Mouse (Mus musculus): Measurements from ENCODE around the gene Lrrc40. TPM values are rescaled to one million over a fixed set of nuclear protein-coding genes. Genes with fewer than 3 reads are reported as not detected.

Lrrc40 gene
- total and polyA plus RNA-seq, 3 experiments = 61.3 to 232 (median 144) TPM

DNA sequence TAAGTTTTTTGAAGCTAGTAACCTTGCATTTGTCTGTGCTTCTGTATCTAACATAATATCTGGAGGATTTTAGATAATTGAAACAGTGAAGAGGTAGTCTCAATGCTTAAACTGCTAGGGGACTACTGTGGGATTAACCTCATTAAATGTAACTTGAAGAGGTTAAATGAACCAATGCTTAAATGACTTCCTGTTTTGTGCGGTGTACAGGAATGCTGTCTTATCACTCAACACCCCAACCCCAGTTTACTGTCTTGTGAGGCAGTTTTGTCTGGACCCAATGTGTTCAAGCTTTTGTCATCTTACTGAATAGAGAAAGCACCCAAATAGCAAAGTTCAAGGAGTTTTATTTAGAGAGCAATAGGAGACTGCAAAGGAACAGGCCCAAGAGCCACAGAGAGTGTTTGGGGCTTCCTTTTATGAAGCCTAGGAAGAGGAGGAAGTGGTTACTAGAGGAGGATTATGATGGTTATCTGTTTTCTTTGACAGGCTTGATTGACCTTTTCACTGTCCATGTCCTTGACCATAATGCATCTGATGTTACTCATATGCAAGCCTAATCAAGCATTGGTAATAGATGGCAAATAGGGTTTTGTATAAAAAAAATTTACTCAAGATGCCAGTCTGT lies 37.6 kb upstream of the Lrrc40 start:
- Histone ChIP-seq H3K4me2 (ENCODE audit: insufficient read depth, low read depth, poor library complexity, severe bottlenecking) (no peak overlapping the region), H3K27me3 (replicated peaks) (no peaks in the 10 kb centered on the region), H3K27ac (ENCODE audit: insufficient read depth, low read depth) (no peak overlapping the region), H3K4me3 (replicated peaks in 1 of 3; ENCODE audit: low read depth in 2 of 3, low read length in 2 of 3, poor library complexity in 1 of 3) (no peak overlapping the region), H3K9me3 (replicated peaks; ENCODE audit: low read length) (no peaks in the 10 kb centered on the region), H3K79me2 (replicated peaks; ENCODE audit: control insufficient read depth, extremely low read depth, insufficient read depth, poor library complexity, severe bottlenecking) (0 out of 2 replicates have a peak, but pooled peaks cover 2% of the 10 kb centered on the region), H3K4me1 (ENCODE audit: control insufficient read depth in 1 of 2, insufficient read depth in 2 of 2) (peaks cover 0 to 5% of the 10 kb centered on the region in 2 experiments; a peak in 1 of 4 replicates), H3K9ac (ENCODE audit: insufficient read depth, low read depth) (no peak overlapping the region), H3K36me3 (replicated peaks in 1 of 2; ENCODE audit: control insufficient read depth in 1 of 2, insufficient read depth in 1 of 2, low read length in 1 of 2) (peaks cover 37 to 86% of the 10 kb centered on the region in 2 experiments)
- in situ Hi-C loops (cut with MboI; ENCODE audit: low pct_ligation_motif_present, low pct_unique_long_range_greater_than_20kb, low sequenced_read_pairs) = no loop called here
- TF ChIP-seq TBP (conservative IDR thresholded peaks at IDR 0.05; ENCODE audit: low read depth, low read length) (no peak), TCF12 (IDR thresholded peaks at IDR 0.05; ENCODE audit: low read depth, low read length) (no peak), POLR2AphosphoS2 (IDR thresholded peaks at IDR 0.05; ENCODE audit: low read depth, low read length) (no peak), CTCF (conservative IDR thresholded peaks at IDR 0.05 in 1 of 2, IDR thresholded peaks at IDR 0.05 in 1 of 2; ENCODE audit: low read depth in 2 of 2, low read length in 2 of 2) (no peak), USF2 (conservative IDR thresholded peaks at IDR 0.05; ENCODE audit: low read depth, low read length) (no peak), NELFE (IDR thresholded peaks at IDR 0.05; ENCODE audit: low read depth, low read length) (no peak), IRF4 (IDR thresholded peaks at IDR 0.05; ENCODE audit: low read depth, low read length) (no peak), ZNF384 (IDR thresholded peaks at IDR 0.05; ENCODE audit: low read depth, low read length) (no peak), SIN3A (IDR thresholded peaks at IDR 0.05; ENCODE audit: low read length) (no peak), JUN (IDR thresholded peaks at IDR 0.05; ENCODE audit: insufficient read depth, low read depth, low read length) (no peak), EP300 (IDR thresholded peaks at IDR 0.05; ENCODE audit: low read length) (no peak), ETS1 (conservative IDR thresholded peaks at IDR 0.05; ENCODE audit: low read depth, low read length) (no peak), MAFK (IDR thresholded peaks at IDR 0.05; ENCODE audit: insufficient replicate concordance, low read length) (no peak), ZC3H11A (IDR thresholded peaks at IDR 0.05; ENCODE audit: low read depth, low read length) (no peak), MYC (IDR thresholded peaks at IDR 0.05; ENCODE audit: low read depth, low read length) (no peak)
- DNase-seq (ENCODE audit: extremely low read depth) = no peak
- dilution Hi-C loops (cut with MboI; ENCODE audit: extremely low pct_ligation_motif_present, extremely low pct_unique_long_range_greater_than_20kb, low sequenced_read_pairs) = no loop called here

DNA sequence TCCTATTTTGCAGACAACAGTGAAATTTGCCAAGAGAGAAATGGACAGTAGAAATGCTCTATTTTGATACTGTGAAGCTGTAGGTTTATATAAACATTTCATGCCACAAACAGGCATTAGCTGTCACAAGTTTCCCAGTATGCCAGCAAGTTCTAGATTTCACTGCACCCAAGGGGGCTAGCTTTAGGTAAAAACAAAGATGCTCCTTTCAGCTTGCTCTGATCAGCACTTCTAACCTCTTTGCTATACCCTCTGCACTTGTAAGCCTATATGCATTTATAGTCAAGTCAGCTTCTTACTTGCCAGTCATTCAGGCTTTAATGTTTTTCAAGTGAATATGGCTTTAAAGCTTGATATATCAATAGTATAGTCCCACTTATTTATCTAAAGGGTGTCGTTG lies 27.8 kb upstream of the Lrrc40 start:
- Histone ChIP-seq H3K9me3 (replicated peaks; ENCODE audit: low read length) (no peaks in the 10 kb centered on the region), H3K4me1 (ENCODE audit: control insufficient read depth in 1 of 2, insufficient read depth in 2 of 2) (no peaks in the 10 kb centered on the region), H3K4me3 (replicated peaks in 1 of 3; ENCODE audit: low read depth in 2 of 3, low read length in 2 of 3, poor library complexity in 1 of 3) (no peak overlapping the region), H3K27me3 (replicated peaks) (no peaks in the 10 kb centered on the region), H3K79me2 (replicated peaks; ENCODE audit: control insufficient read depth, extremely low read depth, insufficient read depth, poor library complexity, severe bottlenecking) (peaks cover 2% of the 10 kb centered on the region; the same call in 1 of the 2 replicates), H3K27ac (ENCODE audit: insufficient read depth, low read depth) (no peak overlapping the region), H3K36me3 (replicated peaks in 1 of 2; ENCODE audit: control insufficient read depth in 1 of 2, insufficient read depth in 1 of 2, low read length in 1 of 2) (peaks cover 48 to 85% of the 10 kb centered on the region in 2 experiments), H3K9ac (ENCODE audit: insufficient read depth, low read depth) (no peak overlapping the region), H3K4me2 (ENCODE audit: insufficient read depth, low read depth, poor library complexity, severe bottlenecking) (no peak overlapping the region)
- in situ Hi-C loops (cut with MboI; ENCODE audit: low pct_ligation_motif_present, low pct_unique_long_range_greater_than_20kb, low sequenced_read_pairs) = loop anchor here (25.0 kb wide), 1 partner anchor 471 kb away; the partner anchor contains the start of gene Zranb2
- DNase-seq (ENCODE audit: extremely low read depth) = no peak
- TF ChIP-seq TBP (conservative IDR thresholded peaks at IDR 0.05; ENCODE audit: low read depth, low read length) = no peak
- peak; percentile 24; the same call in 1 of the 2 replicates for TF ChIP-seq CHD2 (IDR thresholded peaks at IDR 0.05; ENCODE audit: low read length)
- TF ChIP-seq POLR2AphosphoS2 (IDR thresholded peaks at IDR 0.05; ENCODE audit: low read depth, low read length) = peak; percentile 23; the same call in 1 of the 2 replicates
- no peak for TF ChIP-seq USF1 (IDR thresholded peaks at IDR 0.05; ENCODE audit: low read depth, low read length)
- dilution Hi-C loops (cut with MboI; ENCODE audit: extremely low pct_ligation_motif_present, extremely low pct_unique_long_range_greater_than_20kb, low sequenced_read_pairs) = no loop called here
